Mouse (Mus musculus) thymus, postnatal 4 days (tissue): Measurements from ENCODE around the gene Rab1a.
"Not testable (repeated sequence)": the region's sequence is repeated elsewhere in the genome, so short reads cannot be mapped to it uniquely, and the experiment has no call there.

ENCODE experiments used
- DNase-seq: peaks from one replicate; pipeline ENCODE4 v3.0.0; 2021

The Rab1a gene

DNA sequence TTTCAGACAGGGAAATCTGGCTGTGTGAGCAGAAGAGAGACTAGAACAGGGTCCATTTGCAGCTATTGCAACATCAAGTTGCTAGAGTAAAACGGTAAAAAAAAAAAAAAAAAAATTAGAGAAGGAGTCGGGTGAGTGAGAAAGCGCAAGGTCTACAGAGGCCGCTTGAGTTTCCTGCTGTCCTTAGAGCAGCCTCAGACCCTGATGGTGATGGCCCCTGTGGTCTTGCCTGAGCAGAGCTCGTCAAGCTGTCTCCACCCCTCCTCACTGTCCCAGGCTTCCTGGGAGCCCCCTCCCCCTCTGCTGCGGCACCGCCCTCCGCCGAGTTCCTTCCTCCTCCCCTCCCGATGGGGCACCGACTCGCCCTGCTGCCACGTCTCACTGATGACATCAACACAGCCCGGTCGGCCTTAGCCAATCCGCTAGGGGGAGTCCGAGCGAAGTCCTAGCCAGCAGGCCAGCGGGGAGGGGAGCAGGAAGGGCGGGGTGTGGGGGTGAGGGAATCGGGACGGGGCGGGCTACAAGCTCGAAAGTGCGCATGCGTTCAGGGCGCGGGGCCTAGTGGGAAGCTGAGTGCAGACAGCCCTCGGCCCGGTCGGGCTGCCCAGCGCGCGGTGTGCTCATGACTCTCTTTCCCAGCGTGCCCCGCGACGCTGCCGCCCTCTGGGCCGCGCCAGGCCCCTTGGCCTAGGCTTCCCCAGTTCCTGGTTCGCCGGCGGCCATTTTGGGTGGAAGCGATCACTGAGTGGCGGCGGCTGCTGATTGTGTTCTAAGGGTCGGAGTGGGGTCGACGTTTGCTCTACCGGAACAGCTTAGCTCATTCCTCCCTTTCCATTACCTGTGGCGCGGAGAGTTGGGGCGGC is at the start of gene Rab1a:
TSS of gene Rab1a (plus strand) at position 720 of the 863 bp plus-strand sequence.
- peak; percentile 100 for DNase-seq

DNA sequence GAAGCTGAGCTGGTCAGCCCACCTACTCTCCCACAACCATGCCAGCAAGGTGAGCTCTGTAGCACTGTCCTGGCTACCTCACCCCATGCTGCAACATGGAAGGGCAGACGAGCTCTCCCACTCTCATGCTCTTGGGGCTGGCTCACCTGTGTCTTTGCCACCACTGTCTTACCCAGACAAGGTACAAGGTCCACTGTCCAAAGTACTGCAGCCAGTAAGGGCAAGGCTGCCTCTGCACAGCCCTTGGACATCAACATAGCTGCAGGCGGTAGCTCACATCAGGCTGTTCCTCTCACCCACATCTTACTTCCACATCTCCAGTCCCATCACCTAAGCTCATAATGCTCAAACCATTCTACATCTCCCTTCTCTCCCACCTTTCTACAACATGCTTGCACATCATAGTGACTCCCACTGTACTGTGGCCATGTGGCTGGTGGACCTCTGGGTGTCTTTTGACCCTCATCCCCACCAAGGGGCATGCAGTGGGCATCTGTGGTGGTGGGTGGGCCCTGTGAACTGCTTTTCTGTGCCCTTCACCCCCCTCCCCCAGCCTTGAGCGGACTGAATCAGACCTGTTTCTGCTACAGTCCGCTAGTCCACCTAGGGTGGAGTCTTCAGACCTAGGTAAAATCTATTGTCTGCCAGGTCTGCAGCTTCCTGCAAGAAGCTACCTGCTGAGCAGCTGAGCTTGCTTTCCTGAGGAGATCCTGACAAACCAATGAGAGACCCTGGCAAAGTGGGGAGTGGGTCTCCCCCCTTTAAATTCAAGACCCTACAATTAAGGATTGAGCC is 48.9 kb upstream of the Rab1a start:
- DNase-seq: no peak

DNA sequence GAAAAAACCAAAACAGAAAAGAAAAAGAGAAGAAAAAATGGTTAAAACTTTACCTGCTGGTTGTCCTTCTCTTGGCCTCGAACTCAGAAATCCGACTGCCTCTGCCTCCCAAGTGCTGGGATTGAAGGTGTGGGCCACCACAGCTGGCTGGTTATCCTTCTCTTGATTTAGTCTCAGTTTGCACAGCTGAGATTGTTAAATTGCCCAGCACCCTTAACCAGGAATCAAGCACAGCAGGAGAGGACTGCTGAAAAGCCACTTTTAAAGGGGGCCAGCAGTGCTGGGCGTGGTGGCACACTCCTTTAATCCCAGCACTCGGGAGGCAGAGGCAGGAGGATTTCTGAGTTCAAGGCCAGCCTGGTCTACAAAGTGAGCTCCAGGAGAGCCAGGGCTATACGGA is 47.7 kb upstream of the Rab1a start:
- not testable (repeated sequence) for DNase-seq

DNA sequence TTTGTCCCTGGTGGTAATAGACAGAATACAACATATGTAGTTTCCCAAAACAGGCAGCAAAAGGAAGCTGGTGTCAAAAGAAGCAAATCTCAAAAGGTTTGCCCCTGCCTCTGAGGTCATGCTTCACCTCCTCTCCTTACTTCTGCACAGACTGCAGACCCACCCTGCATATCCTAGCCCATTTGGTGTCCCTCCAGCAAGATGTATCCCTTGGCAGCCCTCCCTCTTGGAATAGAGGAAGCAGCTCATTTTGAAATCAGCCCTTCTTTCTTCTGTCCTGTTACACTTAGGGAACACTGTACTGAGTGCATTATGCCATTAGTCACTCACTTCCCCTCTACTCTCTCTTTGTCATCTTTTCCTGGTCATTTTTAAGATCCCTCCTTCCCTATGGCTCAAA is 42.4 kb upstream of the Rab1a start:
- no peak for DNase-seq

DNA sequence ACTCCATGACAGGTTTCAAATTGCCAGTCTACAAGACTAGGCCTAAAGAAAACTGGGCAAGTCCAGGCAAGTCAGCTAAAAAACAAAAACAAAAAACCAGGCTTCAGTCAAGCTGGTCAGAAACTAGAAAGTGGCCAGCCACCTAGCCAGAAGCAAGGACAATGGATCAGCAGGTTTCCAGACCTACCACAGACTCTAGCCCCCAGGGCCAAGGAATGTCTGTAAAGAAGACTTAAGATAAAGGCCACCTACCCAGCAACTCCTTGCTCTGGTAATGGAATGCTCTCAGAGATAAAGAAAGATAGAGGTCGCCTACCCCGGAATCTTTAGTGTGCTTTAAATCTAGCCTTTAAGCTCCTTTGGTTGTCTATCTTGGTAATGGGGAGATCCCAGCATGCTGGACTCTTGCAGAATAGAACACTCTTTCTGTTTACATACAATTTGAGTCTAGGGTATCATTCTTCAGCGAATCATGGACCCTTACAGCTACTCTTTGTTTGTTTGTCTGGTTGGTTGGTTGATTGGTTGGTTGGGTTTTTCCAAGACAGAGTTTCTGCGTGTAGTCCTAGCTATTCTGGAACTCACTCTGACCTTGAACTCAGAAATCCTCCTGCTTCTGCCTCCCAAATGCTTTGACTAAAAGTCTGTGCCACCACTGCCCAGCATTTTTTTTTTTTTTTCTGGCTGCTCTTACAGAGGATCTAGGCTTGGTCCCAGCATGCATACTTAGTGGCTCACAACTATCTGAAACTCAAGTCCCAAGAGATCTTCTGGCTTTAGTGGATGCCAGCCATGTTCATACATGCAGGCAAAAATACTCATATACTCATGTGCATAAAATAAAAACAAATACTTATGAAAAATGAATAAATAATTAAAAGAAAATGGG is 36.0 kb upstream of the Rab1a start:
- DNase-seq: no peak

DNA sequence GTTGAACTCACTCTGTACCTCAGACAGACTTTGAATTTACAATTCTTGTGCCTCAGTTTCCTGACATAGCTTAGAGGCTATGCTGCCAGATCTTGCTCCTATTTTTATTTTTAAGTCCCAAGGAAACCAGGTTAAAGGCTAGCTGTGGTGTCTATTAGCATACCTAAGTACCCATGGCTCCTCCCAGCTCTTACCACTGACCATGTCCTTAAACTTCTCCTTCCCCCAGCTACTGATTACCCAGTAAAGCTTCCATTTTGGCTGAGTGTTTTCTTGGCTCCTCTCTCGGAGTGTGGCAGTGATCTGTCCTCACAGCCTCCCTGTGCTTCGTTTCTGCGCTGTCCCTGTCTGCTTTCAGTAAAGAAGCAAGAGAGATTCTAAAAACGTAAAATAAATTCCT is 35.2 kb upstream of the Rab1a start:
- no peak for DNase-seq

DNA sequence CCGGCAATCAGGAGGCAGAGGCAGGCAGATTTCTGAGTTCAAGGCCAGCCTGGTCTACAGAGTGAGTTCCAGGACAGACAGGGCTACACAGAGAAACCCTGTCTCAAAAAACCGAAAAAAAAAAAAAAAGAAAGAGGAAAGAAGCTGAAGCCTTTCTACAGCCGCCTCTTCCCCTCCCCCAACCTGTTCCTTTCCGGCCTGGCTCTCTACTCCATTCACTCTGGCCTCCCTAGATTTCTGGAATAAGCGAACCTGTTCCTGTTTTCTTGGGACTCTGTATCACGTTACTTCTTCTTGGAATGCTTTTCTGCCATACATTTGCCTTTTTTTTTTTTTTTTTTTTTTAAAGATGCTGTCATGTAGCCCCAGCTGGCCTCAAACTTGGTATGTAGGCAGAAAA is 34.8 kb upstream of the Rab1a start:
- not testable (repeated sequence) for DNase-seq

DNA sequence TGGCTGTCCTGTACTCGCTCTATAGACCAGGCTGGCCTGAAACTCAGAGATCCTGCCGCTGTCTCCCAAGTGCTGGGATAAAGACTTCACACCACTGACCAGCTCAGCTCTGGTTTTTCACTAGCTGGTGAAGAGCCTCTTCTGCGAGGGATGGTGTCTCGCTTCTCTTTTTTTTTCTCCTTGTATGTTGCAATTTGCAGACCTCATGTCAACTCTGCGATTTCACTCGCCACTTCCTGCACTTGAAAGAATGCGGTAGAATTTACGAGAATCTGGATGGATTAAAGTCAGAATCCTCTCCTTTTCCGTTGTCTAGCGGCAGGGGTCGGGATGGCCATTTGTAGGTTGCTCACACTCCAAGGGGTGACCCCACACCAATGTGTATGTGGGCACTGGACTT is 32.3 kb upstream of the Rab1a start:
- DNase-seq: no peak

DNA sequence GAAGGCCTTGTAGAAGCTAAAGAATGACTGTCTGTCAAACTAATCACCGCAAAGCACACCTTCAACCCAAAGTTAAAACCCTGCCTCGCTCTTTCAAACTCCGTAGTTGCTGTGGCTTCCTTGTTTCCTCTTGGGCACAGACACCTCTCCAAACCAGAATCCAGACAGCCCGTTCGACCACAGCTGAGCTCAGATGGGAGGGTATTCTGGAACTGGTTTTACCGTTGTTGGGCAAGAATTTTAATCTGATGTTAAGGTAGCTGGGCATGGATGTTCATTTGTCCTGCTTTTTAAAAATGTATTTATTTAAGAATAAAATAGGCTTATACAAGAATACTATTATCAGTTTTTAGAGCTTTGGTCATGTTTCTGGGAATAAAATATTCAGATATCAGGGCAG is 14.0 kb upstream of the Rab1a start:
- no peak for DNase-seq

DNA sequence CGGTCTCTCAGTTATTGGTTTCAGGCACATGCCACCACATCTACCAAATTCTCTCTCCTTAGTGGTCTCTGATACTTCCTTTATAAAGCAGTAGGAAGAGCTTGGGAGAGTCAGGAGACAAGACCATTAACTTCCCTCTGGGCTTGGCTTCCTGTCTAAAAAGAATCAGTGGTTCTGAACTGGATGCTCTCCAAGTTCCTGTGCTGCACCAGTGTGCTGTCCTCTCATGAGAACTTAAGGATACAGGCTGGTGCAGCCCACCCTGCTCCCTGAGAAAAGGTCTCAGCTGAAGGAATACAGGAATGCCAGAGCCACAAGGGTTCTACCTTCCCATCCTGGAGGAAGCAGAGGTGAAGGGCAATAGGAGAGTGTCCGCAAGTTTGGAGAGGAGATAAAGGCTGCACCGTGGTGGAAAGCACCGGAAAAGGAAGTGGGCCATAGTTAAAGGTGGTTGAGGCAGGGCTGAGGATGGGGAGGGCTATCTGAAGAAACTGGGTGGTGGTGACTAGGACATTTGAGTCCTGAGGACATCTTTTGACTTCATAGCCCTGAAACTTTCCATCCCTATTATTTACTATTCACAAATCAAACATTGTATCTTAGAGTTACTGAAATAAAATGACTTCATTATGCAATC is 8.0 kb upstream of the Rab1a start:
- DNase-seq: no peak

DNA sequence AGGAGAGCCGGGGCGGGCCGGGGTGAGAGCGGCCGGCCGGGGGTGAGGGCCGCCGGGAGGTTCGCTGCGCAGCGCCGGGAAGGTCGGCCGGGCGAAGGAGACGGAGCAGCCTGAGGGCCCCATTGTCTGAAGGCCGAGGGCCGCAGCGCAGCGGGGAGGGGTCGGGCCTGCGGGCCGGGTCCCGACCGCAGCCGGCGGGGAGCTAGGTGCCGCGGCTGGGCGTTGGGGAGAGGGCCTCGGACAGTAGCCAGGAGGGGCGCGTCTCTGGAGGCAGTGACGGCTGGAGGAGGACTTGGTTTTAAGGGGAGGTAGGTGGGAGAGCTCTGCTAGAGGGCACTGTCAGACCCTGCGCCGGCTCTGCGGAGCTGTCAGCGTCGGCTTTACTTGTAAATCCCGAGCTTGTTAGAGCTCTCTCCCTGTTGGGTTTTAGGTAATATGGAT is 449 bp downstream of the Rab1a start:
- DNase-seq: no peak

DNA sequence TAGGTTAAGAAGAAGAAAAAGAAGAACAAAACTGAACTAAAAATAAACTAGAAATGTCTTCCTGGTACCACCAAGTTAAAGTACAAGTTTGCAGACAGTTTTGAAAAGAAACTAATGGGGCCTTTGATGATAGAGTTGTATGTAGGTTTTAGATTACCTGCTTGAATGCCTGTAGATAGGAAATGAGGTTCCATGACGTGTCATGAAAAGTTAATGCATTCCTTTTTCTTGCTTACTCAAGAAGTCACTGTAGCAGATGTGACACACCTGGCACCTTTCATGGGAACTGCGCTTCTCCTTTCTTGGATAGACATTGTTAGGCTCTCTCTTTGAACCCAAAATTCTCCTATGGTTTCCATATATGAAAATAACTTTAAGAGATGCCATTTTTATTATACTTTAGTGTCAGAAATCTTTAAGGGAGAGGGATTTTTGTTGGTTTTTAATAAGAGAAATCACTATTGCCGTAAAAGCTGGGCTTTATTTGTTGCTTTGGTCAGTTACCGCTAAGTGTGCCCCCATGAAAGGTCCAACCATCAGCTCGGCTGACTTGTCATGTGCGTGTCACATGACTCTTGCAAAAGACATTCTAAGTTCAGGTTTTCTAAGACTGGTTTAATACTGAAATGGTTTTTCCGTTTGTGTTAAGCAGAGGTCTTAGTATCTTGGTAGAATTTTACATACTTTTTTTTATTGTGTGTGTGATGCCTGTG is 1.2 kb downstream of the Rab1a start:
- no peak for DNase-seq

DNA sequence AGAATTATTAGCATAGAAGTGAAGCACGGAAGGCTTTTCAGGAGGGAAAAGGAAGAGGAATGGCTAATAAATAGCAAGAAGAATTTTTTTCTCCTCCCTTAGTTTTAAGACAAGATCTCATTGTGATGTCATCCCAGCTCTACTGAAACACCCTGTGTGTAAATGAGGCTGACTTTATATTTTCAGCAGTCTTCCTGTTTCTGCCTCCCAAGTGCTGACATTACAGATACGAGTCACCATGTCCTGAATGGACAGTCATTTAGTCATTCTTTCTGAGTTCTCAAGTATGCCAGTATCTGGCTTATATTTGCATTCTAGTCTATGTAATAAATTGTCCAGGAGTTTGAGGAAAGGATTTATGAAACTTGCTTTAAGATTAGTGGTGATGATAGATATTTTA is 3.1 kb downstream of the Rab1a start:
- no peak for DNase-seq

DNA sequence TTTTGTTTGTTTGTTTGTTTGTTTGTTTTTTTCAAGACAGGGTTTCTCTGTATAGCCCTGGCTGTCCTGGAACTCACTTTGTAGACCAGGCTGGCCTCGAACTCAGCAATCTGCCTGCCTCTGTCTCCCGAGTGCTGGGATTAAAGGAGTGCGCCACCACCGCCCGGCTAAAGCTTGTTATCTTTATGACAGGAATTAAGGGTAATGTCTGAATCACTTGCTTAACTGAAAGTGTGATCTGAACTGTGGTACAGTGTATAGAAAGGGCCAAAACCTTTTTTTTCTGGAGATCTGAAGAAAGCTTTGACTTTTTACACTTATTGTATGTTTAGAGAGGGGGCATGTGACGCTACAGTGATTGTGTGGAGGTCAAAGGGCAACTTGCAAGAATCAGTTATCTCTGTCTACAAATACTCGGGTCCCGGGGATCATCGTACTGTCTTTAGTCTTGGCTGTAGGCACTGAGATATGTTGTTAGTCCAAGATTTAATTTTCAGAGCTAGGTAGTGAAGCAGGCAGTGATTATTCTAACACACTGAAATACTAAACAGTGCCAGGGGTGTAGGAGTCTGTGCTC is 3.7 kb downstream of the Rab1a start:
- DNase-seq: no peak

DNA sequence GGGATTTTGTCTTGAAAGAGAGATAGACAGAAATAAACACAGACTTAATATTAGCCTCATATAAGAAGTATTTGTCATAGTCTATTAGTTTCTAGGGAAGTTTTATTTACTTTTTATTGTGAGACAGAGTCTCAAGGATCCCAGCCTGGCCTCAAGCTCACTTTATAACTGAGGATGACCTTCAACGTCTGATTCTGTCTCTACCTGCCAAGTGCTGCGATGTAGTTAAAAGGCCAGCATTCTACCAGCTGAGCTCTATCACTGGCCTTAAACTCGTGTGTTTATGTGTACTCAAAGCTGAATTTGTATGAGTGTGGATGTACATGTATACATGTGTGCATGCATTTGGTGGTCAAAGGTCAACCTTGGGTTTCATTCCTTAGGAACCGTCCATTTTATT is 4.3 kb downstream of the Rab1a start:
- DNase-seq: no peak

DNA sequence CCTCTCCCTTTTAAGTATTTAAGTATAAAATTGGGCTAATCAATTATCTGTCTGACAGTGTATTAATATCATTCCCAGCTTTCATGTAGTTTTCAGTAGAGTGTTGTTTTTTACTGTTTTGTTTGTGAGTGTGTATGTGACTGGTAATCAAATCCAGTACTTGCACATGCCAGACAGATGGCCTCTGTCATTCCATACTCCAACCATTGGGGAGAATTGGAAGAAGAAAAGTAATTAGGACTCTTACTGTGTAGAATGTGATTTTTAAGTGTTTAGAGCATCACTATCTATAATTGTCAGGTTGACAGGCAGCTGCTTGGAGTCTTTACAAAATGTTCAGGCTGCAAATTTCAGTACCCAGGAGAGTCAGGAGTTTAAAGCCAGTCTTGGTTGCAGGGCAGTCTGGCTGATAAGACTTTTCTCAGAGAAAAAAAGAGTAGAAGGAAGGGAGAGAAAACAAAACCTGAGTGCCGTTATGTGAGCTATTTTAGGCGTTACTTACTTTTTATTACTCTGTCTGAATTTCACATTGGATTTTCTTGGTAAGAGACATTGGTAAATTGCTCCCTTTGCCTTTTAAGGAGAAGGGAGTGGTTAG is 5.5 kb downstream of the Rab1a start:
- no peak for DNase-seq

DNA sequence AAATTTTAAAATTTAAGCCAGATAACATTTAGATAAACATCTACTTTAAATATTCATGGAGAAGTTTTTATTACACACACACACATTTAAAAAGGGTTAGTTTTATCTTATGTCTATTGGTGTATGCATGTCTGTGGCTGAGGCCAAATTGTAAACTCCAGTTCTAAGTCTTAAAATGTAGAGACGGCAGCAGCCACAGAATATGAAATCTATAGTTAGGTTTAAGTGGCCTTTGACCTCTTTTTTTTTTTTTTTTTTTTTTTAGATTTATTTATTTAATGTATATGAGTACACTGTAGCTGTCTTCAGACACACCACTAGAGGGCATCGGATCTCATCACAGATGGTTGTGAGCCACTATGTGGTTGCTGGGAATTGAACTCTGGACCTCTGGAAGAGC is 6.4 kb downstream of the Rab1a start:
- DNase-seq: no peak

DNA sequence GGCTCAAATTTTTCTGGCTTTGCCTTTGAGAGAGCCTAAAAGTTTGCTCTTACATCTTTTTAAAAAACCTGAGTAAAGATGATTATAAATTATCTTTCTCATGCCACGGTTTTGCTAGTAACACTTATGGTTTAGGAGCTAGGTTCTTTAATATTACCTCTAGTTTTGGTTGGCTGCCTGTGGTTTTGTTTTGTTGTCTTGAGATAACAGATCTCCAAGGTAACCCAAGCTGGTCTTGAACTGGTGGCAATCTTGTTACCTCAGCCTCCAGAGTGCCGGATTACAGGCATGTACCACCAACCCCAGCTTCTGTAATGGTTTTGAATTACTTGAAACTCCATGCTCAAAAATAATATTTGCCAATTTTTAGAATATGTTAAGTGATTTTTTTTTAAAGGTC is 10.6 kb downstream of the Rab1a start:
- no peak for DNase-seq

DNA sequence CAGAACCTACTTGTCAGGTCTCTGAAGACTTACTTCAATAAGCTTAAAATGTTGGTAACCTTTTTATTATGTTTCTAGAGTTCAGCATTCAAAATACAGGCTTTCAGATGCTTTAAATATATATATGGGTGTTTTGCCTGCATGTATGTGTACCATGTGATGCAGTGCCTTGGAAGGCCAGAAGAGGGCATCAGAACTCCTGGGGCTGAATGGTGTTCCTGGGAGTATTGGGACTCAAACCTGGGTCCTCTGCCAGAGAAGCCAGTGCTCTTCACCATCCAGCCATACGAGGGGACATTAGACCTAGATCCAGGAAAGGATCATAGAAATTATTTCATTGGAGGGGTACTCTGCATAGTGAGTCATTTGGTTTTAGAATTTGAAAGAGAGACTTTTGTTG is 13.5 kb downstream of the Rab1a start:
- DNase-seq: peak; percentile 69

DNA sequence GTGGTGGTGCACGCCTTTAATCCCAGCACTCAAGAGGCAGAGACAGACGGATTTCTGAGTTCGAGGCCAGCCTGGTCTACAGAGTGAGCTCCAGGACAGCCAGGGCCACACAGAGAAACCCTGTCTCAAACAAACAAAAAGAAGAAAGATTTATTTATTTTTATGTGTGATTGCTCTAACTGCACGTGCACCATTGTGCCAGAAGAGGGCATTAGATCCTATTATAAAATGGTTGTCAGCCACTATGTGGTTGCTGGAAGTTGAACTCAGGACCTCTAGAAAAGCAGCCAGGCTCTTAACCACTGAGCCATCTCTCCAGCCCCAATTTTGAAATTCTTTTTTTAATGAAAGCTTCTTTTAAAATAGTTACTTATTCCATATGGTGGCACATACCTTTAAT is 15.2 kb downstream of the Rab1a start:
- DNase-seq: peak; percentile 32

DNA sequence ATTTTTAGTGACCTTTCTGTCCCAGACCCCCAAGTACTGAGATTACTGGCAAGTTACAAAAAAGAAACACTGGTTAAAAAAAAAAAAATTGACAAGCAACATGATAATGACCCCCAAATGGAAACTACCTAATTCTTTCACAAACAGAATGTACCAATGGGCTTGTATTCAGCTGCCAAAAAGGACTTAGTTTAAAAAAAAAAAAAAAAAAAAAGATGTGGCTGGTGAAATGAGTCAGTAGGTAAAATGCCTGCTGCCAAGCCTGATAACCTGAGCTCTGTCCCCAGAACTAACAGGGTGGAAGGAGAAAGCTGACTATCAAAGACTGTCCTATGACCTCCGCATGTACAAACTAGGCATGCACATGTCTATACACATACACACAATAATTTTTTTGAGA is 16.0 kb downstream of the Rab1a start:
- DNase-seq: no peak
